Mouse (Mus musculus) brain, embryonic 14.5 days (tissue): Measurements from ENCODE around the gene Acot13.

Experiments
- CTCF ChIP-seq: fragments of 200-500 bp; IDR thresholded peaks from 2 replicates; pipeline ENCODE4 v1.5.1; 2012; ENCODE audit warnings: inconsistent platforms, mild to moderate bottlenecking, moderate library complexity, borderline replicate concordance; ENCODE audit not compliant: insufficient read depth, insufficient read length; ENCODE audit errors: extremely low read depth
- POLR2A ChIP-seq: fragments of 200-500 bp; IDR thresholded peaks from 2 replicates; pipeline ENCODE4 v1.6.1; 2012; ENCODE audit warnings: mild to moderate bottlenecking, inconsistent platforms, borderline replicate concordance; ENCODE audit not compliant: poor library complexity, insufficient read depth, insufficient read length, severe bottlenecking; ENCODE audit errors: extremely low read depth

DNA sequence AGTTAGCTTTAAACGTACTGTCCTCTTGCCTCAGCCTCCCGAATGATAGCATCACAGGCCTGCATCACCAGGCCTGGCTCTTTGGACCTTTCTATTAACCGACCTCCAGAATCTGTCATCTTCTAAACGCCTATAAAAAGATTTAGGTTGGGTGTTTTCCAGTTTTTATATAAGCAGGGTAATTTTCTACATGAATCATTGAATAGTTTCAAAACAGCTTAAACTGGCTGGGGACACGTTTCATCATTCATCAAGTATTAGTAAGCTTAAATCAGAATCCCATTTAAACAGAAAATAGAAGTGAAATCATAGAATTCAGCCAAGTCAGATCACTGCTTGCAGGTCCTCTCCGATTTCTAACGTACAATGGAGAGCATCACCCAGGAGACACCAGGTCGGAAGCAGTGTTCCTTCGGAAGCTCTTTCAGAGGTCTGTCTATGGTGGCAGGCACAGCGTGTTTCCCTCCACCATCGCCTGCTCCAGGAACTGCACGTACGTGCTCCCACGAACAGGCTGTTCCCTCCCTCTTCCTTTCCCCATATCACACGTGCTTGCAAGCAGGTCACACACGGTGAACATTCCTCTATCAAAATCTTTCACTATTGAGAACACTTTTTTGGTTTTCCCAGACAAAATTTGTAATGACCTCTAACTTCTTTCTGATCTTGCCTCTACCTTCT is 8.5 kb downstream of the Acot13 start:
- TF ChIP-seq POLR2A (no peak), CTCF (no peak)
